Mouse (Mus musculus): ENCODE results near the gene Ipcef1.

DNA sequence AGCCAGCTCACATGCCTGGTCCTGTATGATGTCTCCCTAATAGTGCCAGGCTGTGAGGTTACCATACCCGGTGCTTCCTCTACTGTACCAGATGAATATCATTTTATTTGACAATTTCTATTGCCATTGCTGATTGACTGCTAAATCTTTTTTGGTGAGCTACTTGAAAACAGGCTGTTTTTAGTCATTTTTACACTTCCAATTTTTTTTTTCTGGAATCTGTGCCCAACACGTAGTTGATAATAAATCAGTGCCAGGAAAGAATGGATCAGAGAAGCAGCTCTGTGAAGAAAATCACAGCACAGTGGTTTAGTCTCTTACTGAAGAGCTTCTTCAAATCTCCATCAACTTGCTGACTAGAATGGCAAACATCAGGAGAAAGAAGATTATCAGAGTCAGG is 125.6 kb downstream of the Ipcef1 start:
- TF ChIP-seq CTCF (IDR thresholded peaks at IDR 0.05; ENCODE audit: low read depth), result no peak
- no peak for TF ChIP-seq EP300 (optimal IDR thresholded peaks at IDR 0.05)
